Mouse (Mus musculus): ENCODE measurements around the gene Ube2c. TPM values are rescaled to one million over a fixed set of nuclear protein-coding genes. Genes with fewer than 3 reads are reported as not detected.
A peak's percentile ranks its signal among the peaks of the same experiment; 100 is the strongest.

Gene Ube2c
- 476 and 507 TPM in 2 replicates for polyA plus RNA-seq (2015; fragmentation: Nextera tagmentation; extraction: Ambion mirVana)

DNA sequence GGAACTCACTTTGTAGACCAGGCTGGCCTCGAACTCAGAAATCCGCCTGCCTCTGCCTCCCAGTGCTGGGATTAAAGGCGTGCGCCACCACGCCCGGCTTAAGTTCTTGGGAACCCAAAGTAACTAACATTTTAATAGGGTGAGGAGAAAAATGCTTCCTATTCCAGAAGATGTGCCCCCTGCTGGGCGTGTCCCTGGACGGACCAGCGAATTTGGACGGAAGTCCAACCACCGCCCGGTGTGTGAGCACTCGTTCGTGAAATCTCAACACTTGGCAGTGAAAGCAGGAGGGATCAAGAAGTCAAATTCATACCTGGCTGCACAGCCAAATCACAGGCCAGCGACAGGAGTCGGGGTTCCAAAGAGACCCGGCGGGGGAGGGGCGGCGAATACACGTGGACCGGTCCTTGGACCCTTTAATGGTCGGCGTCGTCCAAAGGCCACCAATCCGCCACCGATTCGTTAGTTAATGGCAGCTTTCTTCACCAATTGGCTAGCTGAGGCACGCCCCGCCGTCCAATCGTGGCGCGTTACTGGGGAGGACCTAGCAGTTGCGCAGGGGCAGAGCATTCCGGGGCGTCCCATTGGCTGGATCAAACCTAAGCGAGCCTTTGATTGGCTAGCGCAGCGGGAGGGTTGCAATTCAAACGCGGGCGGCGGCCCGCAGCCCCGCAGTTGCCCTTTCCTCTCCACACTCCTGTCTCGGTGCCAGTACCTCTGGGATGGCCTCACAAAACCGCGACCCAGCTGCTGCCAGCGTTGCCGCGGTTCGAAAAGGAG lies at the start of gene Ube2c:
Ube2c (plus strand) TSS at position 641 of the 780 bp plus-strand sequence.
- Histone ChIP-seq H3K4me3 (peak within 1 kb of the TSS; percentile 90), H3K27me3 (no peaks in the 10 kb centered on the region), H3K9ac (peak within 1 kb of the TSS; percentile 84), H3K9me3 (replicated peaks) (no peaks in the 10 kb centered on the region), H3K27ac (peak within 1 kb of the TSS; percentile 22; the same call in 1 of the 2 replicates), H3K4me1 (peaks cover 26% of the 10 kb centered on the region), H3K4me2 (peak within 1 kb of the TSS; percentile 94), H3K36me3 (ENCODE audit: poor library complexity, severe bottlenecking) (peaks cover 63% of the 10 kb centered on the region)
- ATAC-seq: peak; percentile 100
- 2% methylated on average over 53 of the region's 53 CpGs for WGBS

DNA sequence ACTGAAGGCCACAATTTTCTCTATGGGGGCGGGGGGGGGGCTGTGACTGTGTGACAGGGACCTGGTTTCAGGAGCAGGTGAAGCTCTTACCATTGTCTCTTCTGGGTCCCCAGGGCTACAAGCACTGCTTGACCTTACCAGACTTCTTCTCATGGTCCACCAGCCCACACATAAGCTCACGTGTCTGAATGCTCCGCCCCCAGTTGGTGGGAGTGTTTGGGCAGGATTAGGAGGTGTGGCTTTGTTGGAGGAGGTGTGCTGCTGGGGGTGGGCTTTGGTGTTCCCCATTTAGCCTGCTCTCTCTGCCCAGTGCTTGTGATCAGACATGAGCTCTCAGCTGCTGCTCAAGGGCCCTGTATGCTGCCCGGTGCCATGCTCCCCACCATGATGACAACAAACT lies 46.4 kb upstream of the Ube2c start:
- 62% methylated on average over 4 of the region's 4 CpGs for WGBS
- Histone ChIP-seq H3K27ac (no peak overlapping the region), H3K27me3 (no peaks in the 10 kb centered on the region; the same call in 1 of the 2 replicates)

DNA sequence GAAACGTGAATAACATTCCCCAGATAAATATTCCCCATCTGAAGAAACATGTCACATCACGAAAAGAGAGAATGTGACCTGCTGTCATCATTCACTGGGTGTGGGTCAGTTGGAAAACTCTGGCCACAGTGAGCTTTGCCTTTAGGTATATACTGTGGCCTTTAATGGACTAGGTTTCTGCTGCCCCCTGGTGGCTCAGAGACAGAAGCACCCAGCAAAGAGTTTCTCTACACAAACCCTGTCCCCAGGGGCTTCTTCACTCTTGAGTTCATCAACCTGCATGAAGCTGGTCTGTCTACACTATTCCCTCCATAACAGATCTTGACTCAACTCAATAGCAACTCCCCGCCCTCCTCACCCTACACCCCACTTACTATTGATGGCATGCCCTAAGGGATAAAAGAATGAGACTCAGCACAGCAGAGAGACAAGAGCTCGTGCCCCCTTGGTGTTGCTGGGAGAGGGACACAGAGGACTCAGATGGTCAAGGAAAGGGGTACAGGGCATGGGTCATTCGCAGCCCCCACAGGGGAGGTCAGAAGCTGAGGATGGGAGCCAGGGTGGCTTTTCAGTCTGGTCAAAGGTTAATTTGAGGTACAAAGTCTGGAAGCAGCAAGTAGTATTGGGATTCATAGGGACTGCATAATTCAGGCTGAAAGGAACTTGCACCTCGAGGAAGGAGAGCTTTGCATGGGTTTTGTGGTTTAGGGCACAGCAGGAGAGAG lies 43.6 kb upstream of the Ube2c start:
- WGBS: 30% methylated on average over 6 of the region's 6 CpGs

More for the DNA sequence above, 46.4 kb upstream of the Ube2c start:
- no peak overlapping the region for H3K9ac ChIP-seq
- H3K36me3 ChIP-seq (ENCODE audit: poor library complexity, severe bottlenecking): no peaks in the 10 kb centered on the region
- H3K9me3 ChIP-seq (replicated peaks): no peaks in the 10 kb centered on the region
- no peaks in the 10 kb centered on the region for H3K4me1 ChIP-seq
- no peak for ATAC-seq
- no peak overlapping the region for H3K4me3 ChIP-seq
- no peak overlapping the region for H3K4me2 ChIP-seq

DNA sequence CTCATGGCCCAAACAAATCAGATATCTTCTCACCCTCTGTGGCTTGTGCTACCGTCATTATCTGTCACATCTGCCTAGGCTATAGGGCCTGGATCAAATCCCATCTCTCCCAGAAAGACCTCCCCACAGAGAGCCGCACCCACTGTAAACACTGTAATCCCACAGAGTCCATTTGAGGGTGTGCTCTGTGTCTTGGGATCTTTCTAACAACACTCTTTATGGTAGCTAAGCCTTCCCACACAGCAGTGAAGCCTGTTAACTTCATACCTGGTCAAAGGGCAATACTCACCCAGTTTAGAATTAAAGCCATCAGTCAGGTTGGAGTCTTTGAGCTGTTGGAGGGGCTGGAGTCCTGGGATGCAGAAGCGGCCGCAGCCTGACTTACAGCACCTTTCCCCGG lies 38.0 kb upstream of the Ube2c start:
- H3K4me1 ChIP-seq: no peaks in the 10 kb centered on the region
- no peaks in the 10 kb centered on the region for H3K27me3 ChIP-seq
- no peak overlapping the region for H3K4me2 ChIP-seq
- H3K4me3 ChIP-seq: no peak overlapping the region
- 87% methylated on average over 5 of the region's 5 CpGs for WGBS
- no peaks in the 10 kb centered on the region for H3K9me3 ChIP-seq (replicated peaks)
- H3K27ac ChIP-seq: no peak overlapping the region
- no peak for ATAC-seq
- no peaks in the 10 kb centered on the region for H3K36me3 ChIP-seq (ENCODE audit: poor library complexity, severe bottlenecking)
- H3K9ac ChIP-seq: no peak overlapping the region

More for the DNA sequence above, 43.6 kb upstream of the Ube2c start:
- Histone ChIP-seq H3K9ac (no peak overlapping the region), H3K4me2 (no peak overlapping the region), H3K9me3 (replicated peaks) (no peaks in the 10 kb centered on the region), H3K4me1 (no peaks in the 10 kb centered on the region), H3K4me3 (no peak overlapping the region), H3K27ac (no peak overlapping the region), H3K36me3 (ENCODE audit: poor library complexity, severe bottlenecking) (no peaks in the 10 kb centered on the region), H3K27me3 (no peaks in the 10 kb centered on the region; the same call in 1 of the 2 replicates)
- 0 out of 2 replicates have a peak, but pooled peaks have one; percentile 13 for ATAC-seq

DNA sequence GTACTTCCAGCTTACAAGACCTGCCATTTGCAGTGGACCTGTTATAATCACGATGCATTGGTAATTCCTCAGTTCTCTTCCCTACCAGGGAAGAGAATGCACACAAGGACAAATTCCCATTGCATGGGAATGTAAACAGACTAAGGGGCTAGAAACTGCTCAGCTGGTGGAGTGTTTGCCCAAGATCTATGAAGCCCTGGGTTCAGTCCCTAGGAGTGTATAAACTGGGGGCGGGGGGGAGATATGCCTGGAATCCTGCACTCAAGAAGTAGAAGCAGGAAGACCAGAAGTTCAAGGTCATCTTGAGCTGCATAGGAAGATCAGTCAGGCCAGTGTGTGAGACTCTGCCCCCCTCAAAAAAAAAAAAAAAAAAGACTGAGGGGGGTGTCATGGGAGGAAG lies 36.4 kb upstream of the Ube2c start:
- no peak overlapping the region for H3K4me3 ChIP-seq
- no peak overlapping the region for H3K4me2 ChIP-seq
- ATAC-seq: no peak
- 90% methylated on average over 2 of the region's 2 CpGs for WGBS
- no peak overlapping the region for H3K9ac ChIP-seq
- H3K27me3 ChIP-seq: no peaks in the 10 kb centered on the region; the same call in 1 of the 2 replicates
- H3K9me3 ChIP-seq (replicated peaks): no peaks in the 10 kb centered on the region
- H3K27ac ChIP-seq: no peak overlapping the region
- no peaks in the 10 kb centered on the region for H3K36me3 ChIP-seq (ENCODE audit: poor library complexity, severe bottlenecking)
- H3K4me1 ChIP-seq: no peaks in the 10 kb centered on the region

DNA sequence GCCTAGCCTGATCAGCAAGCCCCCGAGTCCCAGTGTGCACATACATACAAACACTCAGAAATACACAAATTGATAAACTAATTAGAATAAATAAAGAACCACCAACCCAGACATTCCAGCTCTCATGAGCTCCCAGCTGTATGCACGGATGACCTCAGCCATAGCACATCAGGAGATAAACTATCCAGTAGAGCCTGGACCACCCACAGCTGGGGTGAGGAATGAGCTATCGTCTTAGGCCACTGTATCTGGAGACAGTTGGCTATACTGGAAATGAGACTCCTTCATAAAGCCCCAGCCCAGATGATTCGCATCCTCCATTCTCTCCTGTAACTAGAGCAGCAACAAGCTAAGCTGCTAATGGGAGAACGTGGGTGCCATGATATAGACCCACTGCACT lies 34.9 kb upstream of the Ube2c start:
- H3K4me2 ChIP-seq: no peak overlapping the region

DNA sequence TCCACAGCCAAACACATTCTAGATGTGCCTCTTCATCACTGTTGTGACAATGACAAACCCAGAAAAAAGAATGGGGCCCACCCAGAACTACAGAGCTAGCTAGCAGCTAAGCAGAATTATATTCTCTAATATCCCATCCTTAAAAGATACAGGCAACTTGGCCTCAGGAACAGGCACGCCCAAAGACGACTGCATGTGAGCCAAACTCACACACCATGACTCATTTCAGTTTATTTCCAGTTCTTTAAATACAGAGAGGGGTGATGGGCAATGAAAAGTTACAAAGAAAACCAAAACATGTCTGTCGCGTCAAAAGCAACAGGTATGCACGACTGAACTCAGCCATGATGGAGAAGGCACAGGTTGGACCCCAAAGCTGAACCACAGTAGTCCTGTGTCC lies 34.3 kb upstream of the Ube2c start:
- Histone ChIP-seq H3K9me3 (replicated peaks) (no peaks in the 10 kb centered on the region), H3K27me3 (no peaks in the 10 kb centered on the region; the same call in 1 of the 2 replicates), H3K4me3 (no peak overlapping the region), H3K27ac (no peak overlapping the region), H3K4me1 (no peaks in the 10 kb centered on the region), H3K9ac (no peak overlapping the region), H3K4me2 (no peak overlapping the region), H3K36me3 (ENCODE audit: poor library complexity, severe bottlenecking) (no peaks in the 10 kb centered on the region)
- ATAC-seq: no peak
- 94% methylated on average over 5 of the region's 5 CpGs for WGBS

More for the DNA sequence above, 34.9 kb upstream of the Ube2c start:
- Histone ChIP-seq H3K27ac (no peak overlapping the region), H3K4me3 (no peak overlapping the region), H3K4me1 (no peaks in the 10 kb centered on the region), H3K9me3 (replicated peaks) (no peaks in the 10 kb centered on the region), H3K9ac (no peak overlapping the region), H3K27me3 (no peaks in the 10 kb centered on the region; the same call in 1 of the 2 replicates), H3K36me3 (ENCODE audit: poor library complexity, severe bottlenecking) (no peaks in the 10 kb centered on the region)
- ATAC-seq: no peak
- 80% methylated on average over 5 of the region's 5 CpGs for WGBS

DNA sequence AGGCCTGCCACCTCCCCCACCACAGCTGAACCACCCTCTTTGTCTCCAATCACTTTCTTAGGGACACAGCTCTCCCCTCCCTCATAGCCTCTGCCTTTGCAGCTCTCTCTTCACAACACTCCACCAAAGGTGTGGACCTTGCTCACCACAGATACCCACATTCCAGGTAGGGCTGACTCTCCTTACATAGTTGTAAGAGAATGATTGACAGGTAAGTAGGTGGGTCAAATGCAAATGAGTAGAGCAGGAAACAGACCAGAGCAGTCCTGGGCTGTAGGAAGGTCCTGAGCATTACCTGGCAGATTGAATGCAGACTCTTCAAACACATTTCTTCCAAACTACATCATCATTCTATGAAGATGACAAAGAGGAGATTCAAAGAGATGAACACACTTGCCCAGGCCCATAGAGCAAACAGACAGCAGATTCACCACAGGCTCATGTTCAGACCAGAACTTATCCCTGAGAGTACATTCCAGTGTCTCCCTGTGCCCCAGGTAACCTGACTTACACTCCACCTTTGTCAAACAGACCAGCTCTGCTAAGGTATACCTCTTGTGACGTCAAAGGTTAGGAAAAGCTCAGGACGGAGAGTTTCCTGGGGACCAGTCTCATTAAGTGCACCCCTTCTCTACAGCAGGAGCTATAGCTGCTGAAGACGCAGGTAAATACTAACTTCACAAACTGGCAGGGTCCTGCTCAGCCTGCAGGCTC lies 32.2 kb upstream of the Ube2c start:
- Histone ChIP-seq H3K9ac (no peak overlapping the region), H3K36me3 (ENCODE audit: poor library complexity, severe bottlenecking) (no peaks in the 10 kb centered on the region), H3K27ac (no peak overlapping the region), H3K9me3 (replicated peaks) (no peaks in the 10 kb centered on the region), H3K4me2 (no peak overlapping the region), H3K4me1 (no peaks in the 10 kb centered on the region), H3K4me3 (no peak overlapping the region), H3K27me3 (no peaks in the 10 kb centered on the region; the same call in 1 of the 2 replicates)
- 69% methylated on average over 3 of the region's 3 CpGs for WGBS
- no peak for ATAC-seq

DNA sequence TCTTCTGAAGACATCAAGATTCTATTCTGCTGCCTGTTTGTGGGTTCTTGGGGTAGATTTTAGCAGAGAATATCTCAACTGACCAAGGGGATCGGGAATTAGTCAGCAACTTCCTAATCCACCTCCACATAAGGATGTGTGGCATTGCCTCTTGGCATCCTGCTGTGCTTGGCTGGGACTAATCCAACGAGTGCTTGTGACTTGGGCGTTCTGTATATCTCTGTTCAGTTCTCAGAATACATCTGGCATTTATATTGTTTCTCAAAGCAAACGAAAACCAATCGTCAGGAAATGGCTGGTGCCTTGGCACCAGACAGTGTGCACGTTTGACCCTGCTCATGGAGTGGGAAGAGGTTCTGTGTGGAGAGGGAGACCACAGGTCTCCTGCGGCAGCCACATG lies 29.8 kb upstream of the Ube2c start:
- Histone ChIP-seq H3K27me3 (no peaks in the 10 kb centered on the region; the same call in 1 of the 2 replicates), H3K4me1 (peaks cover under 1% of the 10 kb centered on the region; the same call in 1 of the 2 replicates), H3K4me2 (no peak overlapping the region), H3K27ac (no peak overlapping the region), H3K9ac (no peak overlapping the region), H3K4me3 (no peak overlapping the region), H3K9me3 (replicated peaks) (no peaks in the 10 kb centered on the region), H3K36me3 (ENCODE audit: poor library complexity, severe bottlenecking) (no peaks in the 10 kb centered on the region)
- no peak for ATAC-seq
- WGBS: 61% methylated on average over 7 of the region's 7 CpGs

DNA sequence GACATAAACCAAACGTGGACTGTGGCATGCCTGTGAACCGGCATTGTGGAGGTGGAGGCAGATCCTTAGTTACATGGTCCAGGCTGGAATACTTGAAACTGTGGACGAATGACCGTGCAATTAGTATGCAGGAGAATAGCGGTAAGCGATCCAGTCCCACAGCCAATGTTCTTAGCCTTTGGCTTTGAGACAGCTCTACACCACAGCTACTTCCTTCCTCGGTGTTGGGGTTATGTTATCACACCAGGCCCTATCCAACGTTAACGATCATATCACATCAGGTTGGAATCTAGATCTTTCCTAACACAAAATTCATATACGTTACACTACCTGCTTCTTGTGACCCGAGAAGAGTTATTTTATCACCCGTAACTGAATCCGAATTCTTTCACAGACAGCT lies 24.7 kb upstream of the Ube2c start:
- Histone ChIP-seq H3K27me3 (no peaks in the 10 kb centered on the region), H3K9me3 (replicated peaks) (no peaks in the 10 kb centered on the region), H3K36me3 (ENCODE audit: poor library complexity, severe bottlenecking) (peaks cover 24% of the 10 kb centered on the region), H3K4me1 (peaks cover 28% of the 10 kb centered on the region), H3K4me3 (peak overlapping the region; percentile 88), H3K9ac (peak overlapping the region; percentile 94), H3K27ac (no peak overlapping the region), H3K4me2 (peak overlapping the region; percentile 94)
- no peak for ATAC-seq
- WGBS: 76% methylated on average over 13 of the region's 13 CpGs

DNA sequence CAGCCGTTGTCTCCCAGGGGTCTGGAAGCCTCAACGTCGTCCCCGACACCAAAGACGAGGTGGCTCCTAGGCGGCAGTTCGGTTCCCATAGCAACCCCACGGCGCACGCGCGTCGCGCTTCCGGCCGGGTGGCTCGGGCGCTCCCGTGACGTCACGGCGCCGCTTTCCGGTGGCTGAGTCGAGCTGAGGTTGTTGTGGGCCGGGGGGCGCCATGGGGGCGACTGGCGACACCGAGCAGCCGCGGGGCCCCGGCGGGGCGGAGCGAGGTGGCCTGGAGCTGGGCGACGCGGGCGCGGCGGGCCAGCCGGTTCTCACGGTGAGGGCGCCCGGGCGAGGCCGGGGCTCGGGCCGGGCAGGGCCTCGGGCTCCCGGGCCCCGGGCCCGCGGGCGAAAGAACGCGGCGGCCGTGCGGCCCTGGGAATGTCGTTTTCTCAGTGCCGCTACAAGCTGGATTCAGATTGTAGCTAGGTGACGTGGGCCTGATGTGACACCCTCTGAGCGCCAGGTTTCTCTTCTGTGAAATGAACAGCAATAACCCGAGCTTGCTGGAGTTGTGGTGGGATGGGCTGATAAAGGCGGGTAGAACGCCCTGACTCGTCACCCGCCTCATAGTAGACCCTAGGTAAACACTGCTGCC lies 23.7 kb upstream of the Ube2c start, which contains the start of the genes Wfdc3 and Dnttip1:
Wfdc3 (minus strand) TSS at position 89 of the 637 bp plus-strand sequence.
Dnttip1 (plus strand) TSS at position 141 of the 637 bp plus-strand sequence.
- Histone ChIP-seq H3K4me3 (peak within 1 kb of the TSS; percentile 88), H3K36me3 (ENCODE audit: poor library complexity, severe bottlenecking) (peaks cover 34% of the 10 kb centered on the region), H3K9me3 (replicated peaks) (no peaks in the 10 kb centered on the region), H3K4me1 (peaks cover 28% of the 10 kb centered on the region), H3K27me3 (no peaks in the 10 kb centered on the region), H3K4me2 (peak within 1 kb of the TSS; percentile 94), H3K27ac (peak within 1 kb of the TSS; percentile 59), H3K9ac (peak within 1 kb of the TSS; percentile 94)
- peak; percentile 95 for ATAC-seq
- under 1% methylated on average over 59 of the region's 70 CpGs for WGBS

All from forebrain, embryonic 13.5 days (tissue).